In genomic region chr11:67106973-67107372, GRCm38 (mm10) we compare ENCODE assay signal across 25 mouse cellular contexts. TPM values are rescaled to one million over a fixed set of nuclear protein-coding genes. Genes with fewer than 3 reads are reported as not detected.
"Had no signal": no experiment of that assay in that cellular context is flagged by ENCODE, and none has a peak within 500 bp of the region (broad histone marks: within the 10 kb centered on the region; RNA-seq: fewer than 3 reads in every experiment).

No protein-coding gene starts in this region.

- H3K4me3 ChIP-seq: heart, adult 2 months; heart, embryonic 12.5 days; hindbrain, embryonic 13.5 days; hindbrain, embryonic 15.5 days; kidney, embryonic 15.5 days; limb, embryonic 12.5 days; liver, embryonic 12.5 days had no signal

- H3K9me3 ChIP-seq: heart, embryonic 12.5 days; hindbrain, embryonic 13.5 days; hindbrain, embryonic 15.5 days; kidney, embryonic 15.5 days; limb, embryonic 12.5 days; liver, embryonic 12.5 days had no signal

- H3K9ac ChIP-seq: heart, embryonic 12.5 days; hindbrain, embryonic 13.5 days; hindbrain, embryonic 15.5 days; kidney, embryonic 15.5 days; limb, embryonic 12.5 days; liver, embryonic 12.5 days had no signal

- H3K4me1 ChIP-seq: hindbrain, embryonic 15.5 days; kidney, embryonic 15.5 days; limb, embryonic 12.5 days; liver, embryonic 12.5 days had no signal

- ATAC-seq: forebrain, embryonic 16.5 days; hindbrain, postnatal 0 days; intestine, embryonic 16.5 days; liver, embryonic 12.5 days had no signal

- DNase-seq: gastrocnemius, postnatal 36 days; heart, adult 11 months; heart, adult 2 months; heart, postnatal 10 days; heart, postnatal 36 days; kidney, adult 11 months; kidney, adult 2 months; kidney, adult 9 months; kidney, postnatal 14 days; kidney, postnatal 36 days; layer of hippocampus, adult 9-11 months; layer of hippocampus, postnatal 36 days; left cerebral cortex, postnatal 4 days had no signal

- H3K36me3 ChIP-seq: heart, embryonic 12.5 days; hindbrain, embryonic 13.5 days; hindbrain, embryonic 15.5 days; kidney, embryonic 15.5 days; limb, embryonic 12.5 days; liver, embryonic 12.5 days had no signal

- H3K27me3 ChIP-seq: heart, embryonic 12.5 days; hindbrain, embryonic 15.5 days had no signal

- H3K27ac ChIP-seq: heart, adult 2 months; hindbrain, embryonic 13.5 days; hindbrain, embryonic 15.5 days; hindbrain, postnatal 0 days; kidney, embryonic 15.5 days; kidney, postnatal 0 days; limb, embryonic 12.5 days; liver, embryonic 12.5 days had no signal

- H3K4me2 ChIP-seq: heart, embryonic 12.5 days; hindbrain, embryonic 13.5 days; hindbrain, embryonic 15.5 days; kidney, embryonic 15.5 days; limb, embryonic 12.5 days; liver, embryonic 12.5 days had no signal

RNA-seq across cellular contexts. Expression of gene Myh3, which starts 28.9 kb away (rescaled TPM):
- total RNA-seq: heart, adult 2 months; heart, postnatal 36 days; hematopoietic stem cell, adult 5-6 weeks; liver, adult 2 months had no signal
- polyA plus RNA-seq: heart, adult 2 months; liver, adult 2 months had no signal
